Mouse (Mus musculus): ENCODE measurements around the gene Ranbp9. TPM values are rescaled to one million over a fixed set of nuclear protein-coding genes. Genes with fewer than 3 reads are reported as not detected.
A peak's percentile ranks its signal among the peaks of the same experiment; 100 is the strongest.

Ranbp9 gene
- polyA plus RNA-seq, 1 experiment from 2014 or later: 11.2 TPM

DNA sequence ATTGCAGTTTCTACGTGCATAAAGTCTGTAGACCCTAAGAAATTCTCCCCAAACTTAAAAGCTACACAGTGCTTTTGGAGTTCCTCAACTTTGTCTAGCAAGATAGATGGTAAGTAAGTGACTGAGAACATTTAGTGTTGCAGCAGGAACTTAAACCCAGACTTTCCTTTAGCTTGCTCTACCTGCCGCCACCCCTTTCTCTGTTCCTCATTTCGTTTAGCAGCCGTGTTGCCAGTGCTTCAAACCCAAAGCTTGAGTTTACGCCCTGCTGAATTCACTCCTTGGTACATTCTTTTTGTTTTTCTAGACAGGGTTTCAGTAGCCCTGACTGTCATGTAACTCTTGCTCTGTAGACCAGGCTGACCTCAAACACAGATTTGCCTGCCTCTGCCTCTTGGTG is 81.5 kb downstream of the Ranbp9 start:
- Histone ChIP-seq H3K9ac (ENCODE audit: low read depth, low read length) (no peak overlapping the region), H3K4me1 (ENCODE audit: control insufficient read depth, insufficient read depth, low read depth, low read length) (peaks cover 8% of the 10 kb centered on the region), H3K4me3 (ENCODE audit: low read length) (no peak overlapping the region), H3K9me3 (ENCODE audit: control insufficient read depth, low read length) (no peaks in the 10 kb centered on the region), H3K27ac (ENCODE audit: low read depth, low read length) (no peak overlapping the region), H3K4me2 (ENCODE audit: low read length) (peak overlapping the region; percentile 86), H3K27me3 (replicated peaks; ENCODE audit: control insufficient read depth, insufficient read depth, low read length) (no peaks in the 10 kb centered on the region), H3K36me3 (ENCODE audit: control insufficient read depth, insufficient read depth, low read length) (peaks cover 12% of the 10 kb centered on the region)
- WGBS: 90% methylated on average over 5 of the region's 5 CpGs
- no peak for ATAC-seq

GRCm38 (mm10) chr13:43398297-43399080 is 82.6 kb downstream of the Ranbp9 start, which contains the start of gene Nol7:
TSS of gene Nol7 (plus strand) at chr13:43398390.
- H3K36me3 ChIP-seq (ENCODE audit: control insufficient read depth, insufficient read depth, low read length): peaks cover 11% of the 10 kb centered on the region
- no peaks in the 10 kb centered on the region for H3K27me3 ChIP-seq (replicated peaks; ENCODE audit: control insufficient read depth, insufficient read depth, low read length)
- no peaks in the 10 kb centered on the region for H3K9me3 ChIP-seq (ENCODE audit: control insufficient read depth, low read length)
- H3K4me1 ChIP-seq (ENCODE audit: control insufficient read depth, insufficient read depth, low read depth, low read length): peaks cover 8% of the 10 kb centered on the region
- peak within 1 kb of the TSS; percentile 98 for H3K27ac ChIP-seq (ENCODE audit: low read depth, low read length)
- peak within 1 kb of the TSS; percentile 86 for H3K4me2 ChIP-seq (ENCODE audit: low read length)
- 1% methylated on average over 70 of the region's 72 CpGs for WGBS
- peak within 1 kb of the TSS; percentile 98 for H3K9ac ChIP-seq (ENCODE audit: low read depth, low read length)
- ATAC-seq: peak; percentile 95
- peak within 1 kb of the TSS; percentile 84 for H3K4me3 ChIP-seq (ENCODE audit: low read length)

DNA sequence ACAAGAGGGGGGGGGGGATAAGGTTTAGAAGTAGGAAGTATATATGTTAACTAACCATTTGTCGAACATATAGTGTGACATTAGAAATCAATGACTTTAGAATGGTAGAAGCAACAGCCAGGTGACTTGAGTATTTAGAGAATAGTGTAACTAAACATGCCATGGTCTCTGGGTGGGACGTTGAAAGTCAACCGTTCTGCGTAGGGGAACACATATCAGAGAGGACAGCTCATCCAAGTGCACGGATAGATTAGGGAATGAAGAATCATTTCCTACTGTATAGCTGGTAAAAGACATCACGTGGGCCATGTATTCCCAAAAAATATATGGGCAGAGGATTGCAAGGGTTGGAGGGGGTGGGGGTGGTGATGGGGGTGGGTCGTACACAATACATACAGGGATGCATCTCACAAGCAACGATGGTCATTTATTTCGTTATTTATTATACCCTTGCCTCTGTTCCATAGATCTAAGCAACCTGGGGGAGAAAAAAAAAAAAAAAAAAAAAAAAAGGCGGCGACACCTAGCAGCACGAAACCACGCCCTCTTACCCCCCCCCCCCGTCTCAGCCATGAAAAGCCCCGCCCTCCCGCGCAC is 83.3 kb downstream of the Ranbp9 start:
- Histone ChIP-seq H3K27me3 (replicated peaks; ENCODE audit: control insufficient read depth, insufficient read depth, low read length) (no peaks in the 10 kb centered on the region), H3K36me3 (ENCODE audit: control insufficient read depth, insufficient read depth, low read length) (peaks cover 11% of the 10 kb centered on the region), H3K4me3 (ENCODE audit: low read length) (peak overlapping the region; percentile 84), H3K4me1 (ENCODE audit: control insufficient read depth, insufficient read depth, low read depth, low read length) (peaks cover 8% of the 10 kb centered on the region), H3K9ac (ENCODE audit: low read depth, low read length) (no peak overlapping the region; the same call in 1 of the 2 replicates), H3K9me3 (ENCODE audit: control insufficient read depth, low read length) (no peaks in the 10 kb centered on the region), H3K27ac (ENCODE audit: low read depth, low read length) (no peak overlapping the region), H3K4me2 (ENCODE audit: low read length) (peak overlapping the region; percentile 43)
- WGBS: 52% methylated on average over 13 of the region's 17 CpGs
- ATAC-seq: no peak; the same call in 1 of the 2 replicates

GRCm38 (mm10) chr13:43385321-43385720 is 95.8 kb downstream of the Ranbp9 start:
- Histone ChIP-seq H3K9me3 (ENCODE audit: control insufficient read depth, low read length) (no peaks in the 10 kb centered on the region), H3K9ac (ENCODE audit: low read depth, low read length) (no peak overlapping the region), H3K4me1 (ENCODE audit: control insufficient read depth, insufficient read depth, low read depth, low read length) (no peaks in the 10 kb centered on the region), H3K4me3 (ENCODE audit: low read length) (no peak overlapping the region), H3K4me2 (ENCODE audit: low read length) (no peak overlapping the region), H3K27me3 (replicated peaks; ENCODE audit: control insufficient read depth, insufficient read depth, low read length) (no peaks in the 10 kb centered on the region), H3K36me3 (ENCODE audit: control insufficient read depth, insufficient read depth, low read length) (peaks cover 7% of the 10 kb centered on the region; the same call in 1 of the 2 replicates), H3K27ac (ENCODE audit: low read depth, low read length) (no peak overlapping the region)
- ATAC-seq: no peak
- WGBS: 96% methylated on average over 10 of the region's 10 CpGs

DNA sequence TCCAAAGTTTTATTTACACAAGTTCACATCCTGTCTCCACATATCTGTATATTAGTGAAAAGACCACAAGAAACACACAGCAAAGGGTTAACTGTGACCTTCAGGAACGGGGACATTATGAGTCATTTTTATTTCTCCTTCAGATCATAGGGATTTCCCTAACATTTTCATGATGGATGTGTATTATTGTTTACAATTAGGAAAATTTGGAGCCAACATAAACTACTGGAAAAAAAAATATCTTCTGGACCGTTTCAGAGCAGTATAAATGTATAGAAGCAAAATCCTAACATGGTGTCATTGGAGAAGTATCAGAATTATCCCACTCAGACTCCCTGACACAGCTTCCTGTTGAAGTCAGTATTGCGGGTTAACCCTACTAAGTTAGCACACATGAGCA is 101.1 kb downstream of the Ranbp9 start:
- peaks cover 6% of the 10 kb centered on the region for H3K36me3 ChIP-seq (ENCODE audit: control insufficient read depth, insufficient read depth, low read length)
- WGBS: 87% methylated on average over 3 of the region's 3 CpGs
- ATAC-seq: no peak
- H3K4me1 ChIP-seq (ENCODE audit: control insufficient read depth, insufficient read depth, low read depth, low read length): no peaks in the 10 kb centered on the region
- no peaks in the 10 kb centered on the region for H3K9me3 ChIP-seq (ENCODE audit: control insufficient read depth, low read length)
- H3K9ac ChIP-seq (ENCODE audit: low read depth, low read length): no peak overlapping the region
- H3K27ac ChIP-seq (ENCODE audit: low read depth, low read length): no peak overlapping the region
- H3K4me2 ChIP-seq (ENCODE audit: low read length): no peak overlapping the region
- H3K4me3 ChIP-seq (ENCODE audit: low read length): no peak overlapping the region
- H3K27me3 ChIP-seq (replicated peaks; ENCODE audit: control insufficient read depth, insufficient read depth, low read length): no peaks in the 10 kb centered on the region

- H3K4me3 ChIP-seq (ENCODE audit: low read length): no peak overlapping the region
- H3K36me3 ChIP-seq (ENCODE audit: control insufficient read depth, insufficient read depth, low read length): peaks cover 26% of the 10 kb centered on the region
- H3K9me3 ChIP-seq (ENCODE audit: control insufficient read depth, low read length): no peaks in the 10 kb centered on the region
- 83% methylated on average over 2 of the region's 2 CpGs for WGBS
- H3K4me2 ChIP-seq (ENCODE audit: low read length): no peak overlapping the region
- H3K9ac ChIP-seq (ENCODE audit: low read depth, low read length): no peak overlapping the region
- ATAC-seq: no peak
- H3K4me1 ChIP-seq (ENCODE audit: control insufficient read depth, insufficient read depth, low read depth, low read length): no peaks in the 10 kb centered on the region
- H3K27ac ChIP-seq (ENCODE audit: low read depth, low read length): no peak overlapping the region
- no peaks in the 10 kb centered on the region for H3K27me3 ChIP-seq (replicated peaks; ENCODE audit: control insufficient read depth, insufficient read depth, low read length)
These were observed 106.1 kb downstream of the Ranbp9 start for GRCm38 (mm10) chr13:43374918-43375432.

- no peak overlapping the region for H3K4me2 ChIP-seq (ENCODE audit: low read length)
- no peaks in the 10 kb centered on the region for H3K27me3 ChIP-seq (replicated peaks; ENCODE audit: control insufficient read depth, insufficient read depth, low read length)
- no peaks in the 10 kb centered on the region for H3K4me1 ChIP-seq (ENCODE audit: control insufficient read depth, insufficient read depth, low read depth, low read length)
- no peaks in the 10 kb centered on the region for H3K9me3 ChIP-seq (ENCODE audit: control insufficient read depth, low read length)
- H3K4me3 ChIP-seq (ENCODE audit: low read length): no peak overlapping the region
- H3K27ac ChIP-seq (ENCODE audit: low read depth, low read length): no peak overlapping the region
- H3K36me3 ChIP-seq (ENCODE audit: control insufficient read depth, insufficient read depth, low read length): peaks cover 26% of the 10 kb centered on the region
- 87% methylated on average over 10 of the region's 10 CpGs for WGBS
- no peak overlapping the region for H3K9ac ChIP-seq (ENCODE audit: low read depth, low read length)
- no peak for ATAC-seq
These were observed 106.9 kb downstream of the Ranbp9 start for GRCm38 (mm10) chr13:43374205-43374604.

DNA sequence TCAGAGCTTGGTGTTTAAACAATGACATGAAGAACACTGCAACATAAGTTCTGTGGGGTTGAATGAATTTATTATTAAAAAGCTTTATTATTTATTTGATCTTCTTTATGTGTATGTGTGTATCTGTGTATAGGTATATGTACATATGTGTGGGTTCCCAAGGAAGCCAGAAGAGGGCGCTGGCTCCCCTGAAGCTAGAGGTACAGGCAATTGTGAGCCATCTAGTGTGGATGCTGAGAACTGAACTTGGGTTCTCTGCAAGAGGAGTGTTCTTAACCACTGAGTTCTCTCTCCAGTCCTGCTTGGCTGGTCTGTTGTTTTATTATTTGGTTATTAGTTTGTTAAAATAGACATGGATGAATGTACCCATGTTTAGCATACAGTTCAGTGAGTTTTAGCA is 108.2 kb downstream of the Ranbp9 start:
- ATAC-seq: no peak
- no peak overlapping the region for H3K4me3 ChIP-seq (ENCODE audit: low read length)
- no peak overlapping the region for H3K4me2 ChIP-seq (ENCODE audit: low read length)
- no peaks in the 10 kb centered on the region for H3K9me3 ChIP-seq (ENCODE audit: control insufficient read depth, low read length)
- H3K9ac ChIP-seq (ENCODE audit: low read depth, low read length): no peak overlapping the region
- H3K27ac ChIP-seq (ENCODE audit: low read depth, low read length): no peak overlapping the region
- no peaks in the 10 kb centered on the region for H3K27me3 ChIP-seq (replicated peaks; ENCODE audit: control insufficient read depth, insufficient read depth, low read length)
- 95% methylated on average over 1 of the region's 1 CpGs for WGBS
- H3K36me3 ChIP-seq (ENCODE audit: control insufficient read depth, insufficient read depth, low read length): peaks cover 26% of the 10 kb centered on the region
- H3K4me1 ChIP-seq (ENCODE audit: control insufficient read depth, insufficient read depth, low read depth, low read length): no peaks in the 10 kb centered on the region

DNA sequence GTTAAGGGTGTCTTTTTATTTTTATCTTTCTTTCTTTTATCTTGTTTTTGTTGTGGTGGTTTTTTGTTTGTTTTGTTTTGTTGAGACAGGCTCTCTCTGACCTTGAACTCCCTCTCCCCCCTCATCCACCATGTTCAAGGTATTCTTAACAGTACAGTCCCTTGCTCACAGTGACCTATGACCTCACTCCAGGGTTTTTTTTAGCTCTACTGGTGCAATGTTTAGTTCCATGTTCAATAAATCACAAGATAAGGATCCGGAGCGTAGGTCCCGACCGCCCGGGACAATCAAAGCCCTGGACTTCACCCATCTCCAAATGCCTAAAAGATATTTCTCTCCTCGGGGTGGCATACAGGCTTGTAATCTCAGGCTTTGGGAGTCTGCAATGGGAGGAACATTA is 111.0 kb downstream of the Ranbp9 start:
- ATAC-seq: no peak
- no peak overlapping the region for H3K4me2 ChIP-seq (ENCODE audit: low read length)
- no peaks in the 10 kb centered on the region for H3K9me3 ChIP-seq (ENCODE audit: control insufficient read depth, low read length)
- H3K9ac ChIP-seq (ENCODE audit: low read depth, low read length): no peak overlapping the region
- H3K27ac ChIP-seq (ENCODE audit: low read depth, low read length): no peak overlapping the region
- peaks cover 20% of the 10 kb centered on the region for H3K36me3 ChIP-seq (ENCODE audit: control insufficient read depth, insufficient read depth, low read length)
- H3K27me3 ChIP-seq (replicated peaks; ENCODE audit: control insufficient read depth, insufficient read depth, low read length): no peaks in the 10 kb centered on the region
- H3K4me3 ChIP-seq (ENCODE audit: low read length): no peak overlapping the region
- H3K4me1 ChIP-seq (ENCODE audit: control insufficient read depth, insufficient read depth, low read depth, low read length): peaks cover 5% of the 10 kb centered on the region; the same call in 1 of the 2 replicates
- 94% methylated on average over 6 of the region's 6 CpGs for WGBS

All from hindbrain, embryonic 16.5 days (tissue).